Mouse (Mus musculus) neural tube, embryonic 11.5 days (tissue): ENCODE results near the gene Prol1. TPM values are rescaled to one million over a fixed set of nuclear protein-coding genes. Genes with fewer than 3 reads are reported as not detected.

Source experiments
- polyA plus RNA-seq: library from polyadenylated mRNA; unstranded; fragments of >200 nt; fragmentation: Nextera tagmentation; extraction: Ambion mirVana; gene quantifications from 2 replicates; pipeline ENCODE4 v1.2.1, GENCODE M21; 2014

The Prol1 gene
- polyA plus RNA-seq, 1 experiment from 2014 or later, result not detected

Other genes starting within 250 kb of the Prol1 start
- gene Smr2, start 230.8 kb upstream of the Prol1 start, polyA plus RNA-seq, result not detected in 2 replicates
- not detected in 2 replicates for gene Gm11116, start 205.8 kb upstream of the Prol1 start, polyA plus RNA-seq
- not detected in 2 replicates for gene Gm11115, start 163.2 kb upstream of the Prol1 start, polyA plus RNA-seq
- gene Gm7714, start 48.4 kb upstream of the Prol1 start, polyA plus RNA-seq, result not detected in 2 replicates
- gene Amtn, start 58.8 kb downstream of the Prol1 start, polyA plus RNA-seq, result not detected in 2 replicates
- gene Ambn, start 138.7 kb downstream of the Prol1 start, polyA plus RNA-seq, result not detected in 2 replicates
- not detected in 2 replicates for gene Enam, start 170.7 kb downstream of the Prol1 start, polyA plus RNA-seq
- 0.21 and 0.34 TPM in 2 replicates for gene Jchain, start 210.6 kb downstream of the Prol1 start, polyA plus RNA-seq
- gene Utp3, start 237.2 kb downstream of the Prol1 start, polyA plus RNA-seq, result 69.9 and 71.0 TPM in 2 replicates
- 130 and 134 TPM in 2 replicates for gene Rufy3, start 247.7 kb downstream of the Prol1 start, polyA plus RNA-seq